Mouse (Mus musculus): ENCODE measurements around the gene Oxld1. TPM values are rescaled to one million over a fixed set of nuclear protein-coding genes. Genes with fewer than 3 reads are reported as not detected.

Oxld1 gene
- polyA plus RNA-seq, 1 experiment from 2014 or later = 10.5 TPM

DNA sequence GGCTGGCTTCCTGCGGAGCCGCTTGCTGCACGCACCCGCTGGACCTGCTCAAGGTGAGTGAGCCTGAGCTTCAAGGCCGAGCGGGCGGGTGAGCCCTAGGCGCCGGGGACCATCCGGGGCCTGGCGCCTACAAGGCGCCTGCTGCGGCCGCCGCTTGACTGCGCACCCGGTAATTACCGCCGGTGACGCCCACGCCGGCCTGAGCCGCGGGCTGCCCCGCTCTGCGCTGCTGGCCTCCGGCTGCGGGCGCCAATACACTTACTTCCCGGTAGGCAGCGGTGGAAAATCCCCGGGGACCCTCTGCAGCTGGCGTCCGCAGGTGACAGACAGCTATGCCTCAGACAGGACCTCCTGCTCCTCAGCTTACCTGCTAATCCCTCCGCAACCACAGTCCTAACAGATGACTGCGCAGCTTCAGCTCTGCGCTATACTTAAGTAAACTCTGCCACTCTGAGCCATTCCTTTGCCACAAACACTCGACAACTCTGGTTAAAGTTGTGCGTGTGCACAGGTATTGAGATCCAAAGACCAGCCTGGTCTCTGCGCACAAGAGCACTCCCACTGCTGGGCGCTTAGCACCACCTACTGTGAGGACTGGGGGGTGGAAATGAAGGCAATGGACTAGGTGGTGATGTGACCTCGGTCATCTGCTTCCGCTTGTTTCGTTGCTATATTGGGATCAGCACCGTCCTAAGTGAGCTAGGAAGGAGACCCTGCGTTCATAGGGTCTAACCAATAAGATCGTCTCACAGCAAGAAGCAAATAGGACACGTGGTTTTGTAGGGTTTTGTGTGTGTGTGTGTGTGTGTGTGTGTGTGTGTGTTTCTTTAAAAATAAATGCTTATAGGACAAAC is 34.4 kb upstream of the Oxld1 start:
- Histone ChIP-seq H3K9me3 (replicated peaks) (no peaks in the 10 kb centered on the region), H3K4me1 (peaks cover 51% of the 10 kb centered on the region), H3K27me3 (ENCODE audit: low read depth, poor library complexity, severe bottlenecking) (no peaks in the 10 kb centered on the region), H3K4me3 (peak overlapping the region; percentile 97), H3K27ac (peak overlapping the region; percentile 90), H3K36me3 (peaks cover 72% of the 10 kb centered on the region)
- DNase-seq (ENCODE audit: low spot score) = peak; percentile 65
- under 1% methylated on average over 48 of the region's 48 CpGs for WGBS

DNA sequence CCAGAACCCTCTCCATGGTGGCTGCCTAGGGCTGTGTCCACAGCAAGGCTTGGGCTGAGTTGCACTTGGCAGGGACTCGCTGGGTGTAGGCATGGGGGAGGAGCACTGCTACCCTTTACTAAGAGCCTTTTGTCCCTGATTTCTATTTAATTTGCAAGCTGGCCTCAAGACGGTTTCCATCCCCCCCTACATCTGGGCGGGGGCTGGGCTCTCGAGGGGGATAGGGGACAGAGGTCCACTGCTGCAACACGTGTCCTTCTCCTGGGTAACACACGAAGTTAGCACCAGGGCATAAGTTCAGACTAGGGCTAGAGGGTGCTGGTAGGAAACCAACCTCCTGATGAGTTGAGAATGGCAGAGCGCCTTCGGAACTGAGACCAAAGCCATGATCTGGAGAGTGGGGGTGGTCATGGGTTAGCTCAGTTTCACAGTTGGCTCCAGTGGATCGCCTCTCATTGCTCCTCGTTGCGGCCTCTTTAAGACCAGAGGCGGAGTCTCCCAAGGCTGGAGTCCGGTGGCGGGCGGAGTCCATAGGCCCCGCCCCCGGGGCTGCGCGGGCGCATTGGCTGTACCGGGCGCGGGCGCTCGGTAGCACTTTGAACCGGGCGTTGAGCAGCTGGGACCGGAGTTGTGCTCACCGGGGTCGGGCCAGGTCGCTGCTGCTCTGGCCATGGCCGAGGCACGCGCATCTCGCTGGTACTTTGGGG is 33.6 kb upstream of the Oxld1 start, which contains the start of gene Slc25a10:
Gene Slc25a10, plus strand, starts transcription at position 524 of the 707 bp plus-strand sequence.
- under 1% methylated on average over 35 of the region's 35 CpGs for WGBS
- Histone ChIP-seq H3K9me3 (replicated peaks) (no peaks in the 10 kb centered on the region), H3K27ac (peak within 1 kb of the TSS; percentile 90)

DNA sequence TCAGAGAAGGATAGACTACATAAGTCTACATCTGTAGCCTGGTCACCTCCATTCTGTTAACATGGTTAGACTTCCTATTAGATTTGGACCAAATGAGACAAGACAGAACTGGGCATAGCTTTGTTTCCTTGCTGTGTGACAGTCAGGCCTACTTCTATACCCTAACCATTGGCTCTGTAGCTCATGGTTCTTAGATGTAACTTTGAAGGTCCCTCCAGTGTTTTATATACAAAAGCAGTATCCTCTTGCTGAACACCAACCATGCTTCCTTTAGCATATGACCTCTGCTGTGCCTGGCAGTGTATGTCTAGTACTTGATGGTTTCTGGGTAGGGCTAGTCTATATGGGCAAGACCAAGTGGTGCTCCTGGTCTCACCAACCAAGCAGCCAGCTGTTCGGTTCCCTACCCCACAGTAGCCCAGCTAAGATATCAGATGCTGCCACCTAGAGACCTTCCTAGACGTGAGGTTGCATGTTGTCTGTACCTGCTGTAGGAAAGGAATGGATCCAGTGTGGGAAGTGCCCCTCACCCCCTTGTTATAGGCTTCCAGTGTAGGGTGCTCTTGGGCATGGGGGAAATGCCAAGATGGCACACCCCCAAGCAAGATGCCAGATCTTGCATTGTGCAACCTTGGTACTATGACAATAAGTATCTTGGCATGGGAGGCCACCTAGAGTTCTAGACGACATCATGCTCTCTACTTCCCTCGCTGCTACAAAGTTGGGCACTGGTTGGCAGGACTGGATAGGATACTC is 32.6 kb upstream of the Oxld1 start:
- WGBS = 34% methylated on average over 4 of the region's 4 CpGs
- Histone ChIP-seq H3K9me3 (replicated peaks) (no peaks in the 10 kb centered on the region), H3K4me1 (peaks cover 57% of the 10 kb centered on the region), H3K36me3 (peaks cover 72% of the 10 kb centered on the region), H3K4me3 (peak overlapping the region; percentile 97), H3K27ac (peak overlapping the region; percentile 90), H3K27me3 (ENCODE audit: low read depth, poor library complexity, severe bottlenecking) (no peaks in the 10 kb centered on the region)
- no peak for DNase-seq (ENCODE audit: low spot score)

More for the DNA sequence above, 33.6 kb upstream of the Oxld1 start, which contains the start of gene Slc25a10:
- DNase-seq (ENCODE audit: low spot score) = peak; percentile 89
- H3K4me1 ChIP-seq = peaks cover 51% of the 10 kb centered on the region
- H3K4me3 ChIP-seq = peak within 1 kb of the TSS; percentile 97
- no peaks in the 10 kb centered on the region for H3K27me3 ChIP-seq (ENCODE audit: low read depth, poor library complexity, severe bottlenecking)
- H3K36me3 ChIP-seq = peaks cover 72% of the 10 kb centered on the region

DNA sequence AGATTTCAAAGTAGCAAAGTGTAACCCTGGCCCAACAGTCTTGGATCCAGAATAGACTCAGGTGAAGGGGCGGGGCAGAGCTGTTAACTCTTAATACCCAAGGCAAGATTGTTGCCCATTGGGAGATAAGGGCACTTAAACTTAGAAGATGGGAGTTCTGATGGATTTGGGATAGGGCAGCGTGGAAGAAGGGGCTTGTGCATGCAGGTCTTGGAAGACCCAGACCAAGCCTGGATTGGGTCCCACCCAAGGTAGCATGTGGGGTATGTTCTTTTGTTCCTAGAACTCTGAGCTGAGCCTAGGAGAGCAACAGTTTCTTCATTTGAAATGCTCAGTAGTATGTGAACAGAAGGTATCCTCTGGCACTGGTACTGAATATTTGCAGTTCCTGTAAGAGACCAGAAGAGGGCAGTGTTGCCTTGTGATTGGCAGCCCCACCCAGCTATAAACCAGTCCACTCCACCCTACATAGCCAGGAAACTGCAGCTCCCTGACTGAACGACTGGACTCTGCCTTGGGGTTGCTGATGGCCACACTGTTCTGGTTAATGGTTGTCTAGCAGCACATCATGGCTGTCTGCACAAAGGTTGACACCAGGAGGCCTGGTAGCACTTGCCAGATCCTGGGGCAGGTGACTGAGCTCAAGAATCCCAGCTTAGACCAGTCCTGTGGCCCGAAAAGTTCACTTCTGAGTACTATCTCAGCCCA is 31.3 kb upstream of the Oxld1 start:
- peak overlapping the region; percentile 19 for H3K4me3 ChIP-seq
- H3K27me3 ChIP-seq (ENCODE audit: low read depth, poor library complexity, severe bottlenecking) = no peaks in the 10 kb centered on the region
- WGBS = 62% methylated on average over 4 of the region's 4 CpGs
- peaks cover 61% of the 10 kb centered on the region for H3K4me1 ChIP-seq
- peaks cover 61% of the 10 kb centered on the region for H3K36me3 ChIP-seq
- DNase-seq (ENCODE audit: low spot score) = peak; percentile 74
- peak overlapping the region; percentile 21; the same call in 1 of the 2 replicates for H3K27ac ChIP-seq
- H3K9me3 ChIP-seq (replicated peaks) = no peaks in the 10 kb centered on the region

DNA sequence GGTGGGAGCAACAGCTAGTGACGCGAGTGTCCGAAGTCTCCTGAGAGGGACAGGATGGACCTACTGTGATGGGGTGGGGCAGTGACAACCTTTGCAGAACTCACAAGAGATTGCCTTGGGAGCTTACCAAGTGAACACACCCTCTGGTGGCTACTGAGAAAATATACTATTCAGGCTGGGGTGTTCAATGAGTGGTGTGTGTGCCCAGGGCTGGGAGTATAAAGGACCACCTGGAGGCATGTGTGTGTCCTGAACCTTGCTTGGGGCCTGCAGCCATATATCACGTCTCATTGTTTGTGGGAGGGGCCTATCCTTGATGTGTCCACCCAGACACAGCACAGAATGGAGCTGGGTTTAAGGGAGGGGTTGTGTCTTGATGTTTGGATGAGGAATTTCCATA is 30.6 kb upstream of the Oxld1 start:
- Histone ChIP-seq H3K4me3 (no peak overlapping the region), H3K27me3 (ENCODE audit: low read depth, poor library complexity, severe bottlenecking) (no peaks in the 10 kb centered on the region), H3K4me1 (peaks cover 61% of the 10 kb centered on the region), H3K27ac (no peak overlapping the region), H3K9me3 (replicated peaks) (no peaks in the 10 kb centered on the region), H3K36me3 (peaks cover 61% of the 10 kb centered on the region)
- 85% methylated on average over 4 of the region's 4 CpGs for WGBS
- no peak for DNase-seq (ENCODE audit: low spot score)

DNA sequence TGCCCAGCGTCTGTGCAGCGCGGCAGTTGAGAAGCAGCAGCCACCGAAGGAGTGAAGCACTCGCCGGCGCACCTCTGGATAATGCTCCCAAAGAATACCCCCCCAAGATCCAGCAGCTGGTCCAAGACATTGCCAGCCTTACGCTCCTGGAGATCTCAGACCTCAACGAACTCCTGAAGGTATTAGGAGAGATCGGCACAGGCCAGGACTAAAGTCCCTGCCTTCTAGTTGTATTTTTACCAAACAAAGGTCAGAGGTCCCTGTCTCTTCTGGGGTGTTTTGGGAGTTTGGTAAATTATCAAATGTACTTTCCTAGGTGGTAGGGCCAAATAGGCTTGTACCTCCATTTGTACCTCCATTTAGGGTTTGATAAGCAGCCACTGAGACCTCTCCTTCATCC is 27.4 kb upstream of the Oxld1 start:
- Histone ChIP-seq H3K27me3 (ENCODE audit: low read depth, poor library complexity, severe bottlenecking) (no peaks in the 10 kb centered on the region), H3K27ac (peak overlapping the region; percentile 95), H3K4me3 (peak overlapping the region; percentile 98), H3K4me1 (peaks cover 32% of the 10 kb centered on the region), H3K9me3 (replicated peaks) (no peaks in the 10 kb centered on the region), H3K36me3 (peaks cover 88% of the 10 kb centered on the region)
- 11% methylated on average over 10 of the region's 10 CpGs for WGBS
- DNase-seq (ENCODE audit: low spot score) = no peak

DNA sequence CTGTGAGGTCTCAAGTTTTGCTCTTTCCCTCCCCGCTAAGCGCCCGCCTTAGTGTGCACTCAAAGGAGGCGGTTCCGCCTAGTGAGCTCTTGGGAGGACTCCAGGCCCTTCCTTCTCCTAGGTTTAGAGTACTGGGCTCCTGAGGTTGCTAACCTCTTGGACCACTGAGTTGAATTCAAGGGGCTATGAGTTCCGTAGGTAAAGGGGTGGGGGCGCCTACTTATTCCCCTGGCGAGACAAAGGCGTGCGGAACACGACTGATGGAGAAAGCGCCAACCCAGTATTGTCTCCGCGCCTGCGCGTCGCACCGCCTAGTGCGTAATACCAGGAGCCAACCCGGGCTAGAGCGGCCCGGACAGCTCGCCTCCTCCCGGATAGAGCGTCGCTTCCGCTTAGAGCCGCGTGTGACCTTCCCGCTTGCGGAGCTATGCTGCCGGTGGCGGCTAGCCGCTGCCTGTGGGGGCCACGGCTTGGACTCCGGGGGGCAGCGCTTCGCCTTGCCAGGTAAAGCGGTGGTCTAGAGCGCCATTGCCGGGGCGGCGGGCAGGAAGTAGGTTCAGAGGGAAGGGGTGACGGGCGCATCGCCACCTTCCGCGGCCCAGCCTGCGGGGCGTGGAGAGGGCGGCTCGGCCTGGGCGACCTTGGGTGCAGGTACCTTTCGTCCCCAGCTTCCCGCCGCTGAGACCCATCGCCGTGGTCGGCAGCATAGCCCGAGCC is 26.6 kb upstream of the Oxld1 start, which contains the start of gene Mrpl12:
Gene Mrpl12, plus strand, starts transcription at position 349 of the 717 bp plus-strand sequence.
- Histone ChIP-seq H3K4me3 (peak within 1 kb of the TSS; percentile 98), H3K36me3 (peaks cover 88% of the 10 kb centered on the region)
- 1% methylated on average over 60 of the region's 60 CpGs for WGBS

DNA sequence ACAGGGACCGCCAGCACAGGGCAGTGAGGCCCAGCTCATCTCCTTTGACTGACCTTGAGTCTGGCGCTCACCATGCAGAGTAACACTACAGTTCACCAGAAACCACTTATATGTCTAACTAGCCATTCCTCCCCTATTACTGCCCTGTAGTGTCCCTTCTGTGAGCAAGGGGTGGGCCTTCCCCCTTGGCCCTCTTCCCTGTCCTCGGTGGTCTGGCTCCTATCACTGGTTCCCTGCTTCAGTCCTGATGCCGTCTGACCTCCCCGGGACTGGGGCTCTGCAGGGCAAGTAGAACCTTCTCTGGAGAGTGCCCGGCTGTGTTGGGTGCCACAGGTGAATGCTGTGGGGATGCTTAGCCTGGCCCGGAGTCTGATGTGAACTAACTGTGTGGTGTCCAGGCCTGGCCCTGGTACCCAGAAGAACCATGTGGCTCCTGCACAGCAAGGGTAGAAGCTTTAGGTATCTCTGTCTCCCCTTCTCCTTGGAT is 25.6 kb upstream of the Oxld1 start:
- Histone ChIP-seq H3K4me1 (peaks cover 21% of the 10 kb centered on the region), H3K27me3 (ENCODE audit: low read depth, poor library complexity, severe bottlenecking) (no peaks in the 10 kb centered on the region), H3K27ac (peak overlapping the region; percentile 95), H3K4me3 (peak overlapping the region; percentile 98), H3K36me3 (peaks cover 88% of the 10 kb centered on the region), H3K9me3 (replicated peaks) (no peaks in the 10 kb centered on the region)
- DNase-seq (ENCODE audit: low spot score) = no peak
- 90% methylated on average over 7 of the region's 7 CpGs for WGBS

More for the DNA sequence above, 26.6 kb upstream of the Oxld1 start, which contains the start of gene Mrpl12:
- H3K27ac ChIP-seq = peak within 1 kb of the TSS; percentile 95
- no peaks in the 10 kb centered on the region for H3K27me3 ChIP-seq (ENCODE audit: low read depth, poor library complexity, severe bottlenecking)
- peaks cover 25% of the 10 kb centered on the region for H3K4me1 ChIP-seq
- H3K9me3 ChIP-seq (replicated peaks) = no peaks in the 10 kb centered on the region
- DNase-seq (ENCODE audit: low spot score) = peak; percentile 93

DNA sequence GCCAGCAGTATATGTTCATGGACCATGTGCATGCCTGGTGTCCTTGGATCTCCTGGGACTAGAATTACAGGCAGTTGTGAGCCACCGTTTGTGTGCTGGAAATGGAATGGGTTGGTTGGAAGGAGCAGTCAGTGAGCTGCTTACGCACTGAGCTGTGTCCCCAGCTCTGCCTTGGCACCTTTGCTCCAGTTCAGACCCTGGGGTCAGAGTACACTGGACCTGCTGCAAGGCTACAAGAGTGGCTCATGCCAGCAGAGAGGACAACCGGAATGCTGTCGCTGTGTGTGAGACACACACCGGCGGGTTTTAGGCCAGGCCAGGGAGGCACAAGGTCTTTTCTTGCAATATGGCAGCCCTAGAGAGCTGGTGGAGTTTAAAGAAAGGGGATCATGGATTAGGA is 14.2 kb upstream of the Oxld1 start:
- no peaks in the 10 kb centered on the region for H3K9me3 ChIP-seq (replicated peaks)
- no peaks in the 10 kb centered on the region for H3K27me3 ChIP-seq (ENCODE audit: low read depth, poor library complexity, severe bottlenecking)
- H3K4me3 ChIP-seq = no peak overlapping the region
- H3K4me1 ChIP-seq = peaks cover 10% of the 10 kb centered on the region
- peaks cover 77% of the 10 kb centered on the region for H3K36me3 ChIP-seq
- DNase-seq (ENCODE audit: low spot score) = no peak
- H3K27ac ChIP-seq = no peak overlapping the region
- 95% methylated on average over 6 of the region's 6 CpGs for WGBS

DNA sequence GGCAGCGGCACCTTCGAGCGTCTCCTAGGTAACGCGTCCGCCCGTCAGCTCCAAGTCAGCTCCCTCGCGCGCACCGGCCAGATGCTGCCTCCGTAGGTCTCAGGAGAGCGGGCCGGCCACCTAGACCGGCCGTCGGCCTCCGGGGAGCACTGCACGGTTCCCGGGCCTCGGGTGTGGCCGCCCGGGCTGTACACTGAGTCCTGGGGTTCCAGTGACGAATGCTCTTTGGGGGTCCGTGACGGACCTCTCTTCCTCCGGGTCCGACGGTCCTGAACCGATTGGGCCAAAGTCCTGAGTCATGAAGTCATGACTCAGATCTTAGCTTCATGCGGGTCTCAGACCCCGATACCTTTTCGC is 9.8 kb upstream of the Oxld1 start:
- WGBS = under 1% methylated on average over 33 of the region's 33 CpGs
- Histone ChIP-seq H3K36me3 (peaks cover 69% of the 10 kb centered on the region), H3K27ac (peak overlapping the region; percentile 88), H3K4me3 (peak overlapping the region; percentile 88), H3K4me1 (peaks cover 27% of the 10 kb centered on the region), H3K9me3 (replicated peaks) (no peaks in the 10 kb centered on the region), H3K27me3 (ENCODE audit: low read depth, poor library complexity, severe bottlenecking) (no peaks in the 10 kb centered on the region)
- no peak for DNase-seq (ENCODE audit: low spot score)

DNA sequence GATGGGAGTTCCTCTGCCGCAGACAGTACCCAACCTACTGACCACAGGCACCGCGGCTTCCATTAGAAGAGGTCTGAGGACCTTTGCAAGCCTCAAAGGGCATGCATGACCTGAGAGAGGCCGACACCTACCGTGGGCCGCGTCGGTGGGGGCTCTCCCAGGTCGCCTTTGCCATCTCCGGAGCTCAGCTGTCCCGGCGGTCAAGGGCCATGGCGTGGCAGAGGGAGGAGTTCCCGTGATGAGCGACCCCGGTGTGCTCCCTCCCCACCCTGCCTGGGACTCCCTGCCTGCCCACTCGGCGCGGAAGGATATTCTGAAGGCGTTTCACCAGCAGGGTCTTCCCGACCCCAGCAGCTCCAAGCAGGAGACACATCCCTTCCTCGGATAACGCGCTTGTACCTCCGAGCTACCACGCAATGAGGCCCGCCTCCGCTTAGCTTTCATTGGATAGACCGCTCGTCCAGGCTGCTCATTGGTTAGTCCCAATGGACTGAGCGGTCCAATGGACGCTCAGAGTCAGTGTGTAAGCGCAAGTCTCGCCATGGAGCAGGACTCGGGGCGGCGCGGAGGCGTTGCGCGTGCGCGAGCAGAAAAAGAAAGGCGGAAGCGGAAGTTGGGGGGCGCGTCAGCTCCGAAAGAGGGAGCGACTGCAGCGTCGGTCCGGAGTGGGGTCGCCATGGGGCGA is 9.3 kb upstream of the Oxld1 start, which contains the start of gene Arl16:
Gene Arl16, minus strand, starts transcription at position 557 of the 685 bp plus-strand sequence.
- Histone ChIP-seq H3K27ac (peak within 1 kb of the TSS; percentile 88), H3K4me3 (peak within 1 kb of the TSS; percentile 88), H3K9me3 (replicated peaks) (no peaks in the 10 kb centered on the region), H3K27me3 (ENCODE audit: low read depth, poor library complexity, severe bottlenecking) (no peaks in the 10 kb centered on the region), H3K4me1 (peaks cover 27% of the 10 kb centered on the region), H3K36me3 (peaks cover 69% of the 10 kb centered on the region)
- under 1% methylated on average over 54 of the region's 54 CpGs for WGBS
- DNase-seq (ENCODE audit: low spot score) = peak; percentile 99
